9 mouse cellular contexts compared by ENCODE assay signal in genomic region chr8:70558334-70558733, GRCm38 (mm10). TPM values are rescaled to one million over a fixed set of nuclear protein-coding genes. Genes with fewer than 3 reads are reported as not detected.
DNase-seq lines count a peak whose midpoint lies in the region; TF ChIP-seq lines count a peak whose summit lies in the region.
"Had no signal": no experiment of that assay in that cellular context is flagged by ENCODE, and none has a peak within 500 bp of the region (broad histone marks: within the 10 kb centered on the region; RNA-seq: fewer than 3 reads in every experiment).

No protein-coding gene starts in this region.

- H3K27me3 ChIP-seq in kidney, adult 2 months (replicated peaks; ENCODE audit: control insufficient read depth, insufficient read depth, low read length), result no peaks in the 10 kb centered on the region
- H3K27me3 ChIP-seq in small intestine, adult 2 months (ENCODE audit: control insufficient read depth, insufficient read depth, low read length), result no peaks in the 10 kb centered on the region

- TF ChIP-seq POLR2A in kidney, adult 2 months (IDR thresholded peaks at IDR 0.05; ENCODE audit: low read depth, low read length), result no peak
- no peak for TF ChIP-seq POLR2A in small intestine, adult 2 months (IDR thresholded peaks at IDR 0.05; ENCODE audit: low read depth, low read length)

- DNase-seq in kidney, adult 2 months, result no peak
- no peak for DNase-seq in kidney, adult 9 months
- DNase-seq in liver, result peak; percentile 47
- no peak for DNase-seq in gastrocnemius, postnatal 10 days
- no peak for DNase-seq in frontal cortex, postnatal 36 days (ENCODE audit: low spot score in 2 of 2)
- no peak for DNase-seq in spleen, adult 12 weeks (ENCODE audit: low spot score)
- DNase-seq: spleen, adult 18-20 months had no signal

- peak; percentile 35; the same call in 1 of the 2 replicates for TF ChIP-seq CTCF in kidney, adult 2 months (conservative IDR thresholded peaks at IDR 0.05; ENCODE audit: insufficient read depth, insufficient read length, low read depth, low read length)
- TF ChIP-seq CTCF in small intestine, adult 2 months (IDR thresholded peaks at IDR 0.05; ENCODE audit: extremely low read depth, insufficient read length, insufficient replicate concordance, low read depth, low read length), result peak; percentile 35; the same call in 1 of the 2 replicates

- H3K4me1 ChIP-seq in kidney, adult 2 months (ENCODE audit: control insufficient read depth, insufficient read depth, low read length), result peaks cover 18% of the 10 kb centered on the region
- peaks cover 59% of the 10 kb centered on the region for H3K4me1 ChIP-seq in brown adipose tissue, adult 24 weeks (ENCODE audit: control insufficient read depth, insufficient read depth, insufficient read length, low read length)
- H3K4me1 ChIP-seq in small intestine, adult 2 months (ENCODE audit: control insufficient read depth, insufficient read depth, insufficient read length, low read length), result peaks cover 53% of the 10 kb centered on the region

- H3K27ac ChIP-seq in kidney, adult 2 months (ENCODE audit: insufficient read depth, low read depth, low read length), result peak overlapping the region; percentile 19; the same call in 1 of the 2 replicates
- 0 out of 2 replicates have a peak overlapping the region, but pooled peaks have one; percentile 8 for H3K27ac ChIP-seq in brown adipose tissue, adult 24 weeks (replicated peaks; ENCODE audit: low read depth, low read length)
- H3K27ac ChIP-seq in small intestine, adult 2 months (ENCODE audit: insufficient read depth, low read depth, low read length), result no peak overlapping the region

- 44% methylated on average over 4 of the region's 4 CpGs for WGBS in kidney, adult 2 months
- 49% methylated on average over 4 of the region's 4 CpGs for WGBS in small intestine, adult 2 months

- no peaks in the 10 kb centered on the region for H3K36me3 ChIP-seq in kidney, adult 2 months (ENCODE audit: control insufficient read depth, insufficient read depth, low read length)
- H3K36me3 ChIP-seq in small intestine, adult 2 months (ENCODE audit: control insufficient read depth, insufficient read depth, low read length), result no peaks in the 10 kb centered on the region

- no peak overlapping the region for H3K4me3 ChIP-seq in kidney, adult 2 months (ENCODE audit: insufficient read depth, low read depth, low read length)
- no peak overlapping the region for H3K4me3 ChIP-seq in brown adipose tissue, adult 24 weeks (ENCODE audit: insufficient read depth, low read depth, low read length)
- no peak overlapping the region for H3K4me3 ChIP-seq in small intestine, adult 2 months (ENCODE audit: low read depth, low read length)

RNA-seq across cellular contexts. Expression of gene Ell, which starts 19.1 kb away (rescaled TPM):
- 16.4 and 18.1 TPM in 2 replicates for polyA plus RNA-seq in kidney, adult 2 months (2012; rRNA removed)
- 7.3 and 9.1 TPM in 2 replicates for polyA plus RNA-seq in brown adipose tissue, adult 24 weeks (2012; ENCODE audit: insufficient read depth, insufficient read length, missing spikeins)
- 20.5 and 45.6 TPM in 2 replicates for polyA plus RNA-seq in small intestine, adult 2 months (2012; rRNA removed)
- 10 to 100 TPM; 12.7 to 19.8 TPM for total RNA-seq in gastrocnemius, postnatal 10 days (2021)

RNA-seq across cellular contexts. Expression of gene Kxd1, which starts 30.6 kb away (rescaled TPM):
- 151 TPM in 2 replicates for polyA plus RNA-seq in kidney, adult 2 months (2012; rRNA removed)
- 106 and 116 TPM in 2 replicates for polyA plus RNA-seq in brown adipose tissue, adult 24 weeks (2012; ENCODE audit: insufficient read depth, insufficient read length, missing spikeins)
- polyA plus RNA-seq in small intestine, adult 2 months (2012; rRNA removed), result 34.3 and 64.4 TPM in 2 replicates
- 10 to 100 TPM; 57.8 to 61.0 TPM for total RNA-seq in gastrocnemius, postnatal 10 days (2021)

RNA-seq across cellular contexts. Expression of gene Fkbp8, which starts 30.8 kb away (rescaled TPM):
- polyA plus RNA-seq in kidney, adult 2 months (2012; rRNA removed), result 320 and 410 TPM in 2 replicates
- 90.9 and 113 TPM in 2 replicates for polyA plus RNA-seq in brown adipose tissue, adult 24 weeks (2012; ENCODE audit: insufficient read depth, insufficient read length, missing spikeins)
- 300 and 623 TPM in 2 replicates for polyA plus RNA-seq in small intestine, adult 2 months (2012; rRNA removed)
- 100 to 1,000 TPM; 135 to 145 TPM for total RNA-seq in gastrocnemius, postnatal 10 days (2021)

RNA-seq across cellular contexts. Expression of gene Isyna1, which starts 35.8 kb away (rescaled TPM):
- polyA plus RNA-seq in kidney, adult 2 months (2012; rRNA removed), result 127 and 159 TPM in 2 replicates
- 7.7 and 17.4 TPM in 2 replicates for polyA plus RNA-seq in brown adipose tissue, adult 24 weeks (2012; ENCODE audit: insufficient read depth, insufficient read length, missing spikeins)
- 61.8 and 92.4 TPM in 2 replicates for polyA plus RNA-seq in small intestine, adult 2 months (2012; rRNA removed)
- 10 to 100 TPM; 30.0 to 31.6 TPM for total RNA-seq in gastrocnemius, postnatal 10 days (2021)

RNA-seq across cellular contexts. Expression of gene Uba52, which starts 47.7 kb away (rescaled TPM):
- polyA plus RNA-seq in kidney, adult 2 months (2012; rRNA removed), result 620 and 835 TPM in 2 replicates
- 977 and 1,552 TPM in 2 replicates for polyA plus RNA-seq in brown adipose tissue, adult 24 weeks (2012; ENCODE audit: insufficient read depth, insufficient read length, missing spikeins)
- polyA plus RNA-seq in small intestine, adult 2 months (2012; rRNA removed), result 606 and 770 TPM in 2 replicates
- 1,000 to 10,000 TPM; 1,232 to 1,261 TPM for total RNA-seq in gastrocnemius, postnatal 10 days (2021)
